Mouse (Mus musculus): Measurements from ENCODE around the gene Dhrs1. TPM values are rescaled to one million over a fixed set of nuclear protein-coding genes. Genes with fewer than 3 reads are reported as not detected.

Dhrs1 gene
- polyA plus RNA-seq, 1 experiment from 2014 or later: 83.3 TPM

GRCm38 (mm10) chr14:55701131-55701530 lies 44.4 kb downstream of the Dhrs1 start:
- Histone ChIP-seq H3K4me3 (no peak overlapping the region), H3K4me1 (peaks cover 10% of the 10 kb centered on the region), H3K36me3 (no peaks in the 10 kb centered on the region), H3K9me3 (no peaks in the 10 kb centered on the region), H3K27ac (no peak overlapping the region), H3K9ac (no peak overlapping the region), H3K4me2 (no peak overlapping the region), H3K27me3 (no peaks in the 10 kb centered on the region)
- WGBS: 64% methylated on average over 9 of the region's 9 CpGs
- no peak for ATAC-seq (ENCODE audit: insufficient number of reproducible peaks, low FRiP score, low TSS enrichment, low read depth)

DNA sequence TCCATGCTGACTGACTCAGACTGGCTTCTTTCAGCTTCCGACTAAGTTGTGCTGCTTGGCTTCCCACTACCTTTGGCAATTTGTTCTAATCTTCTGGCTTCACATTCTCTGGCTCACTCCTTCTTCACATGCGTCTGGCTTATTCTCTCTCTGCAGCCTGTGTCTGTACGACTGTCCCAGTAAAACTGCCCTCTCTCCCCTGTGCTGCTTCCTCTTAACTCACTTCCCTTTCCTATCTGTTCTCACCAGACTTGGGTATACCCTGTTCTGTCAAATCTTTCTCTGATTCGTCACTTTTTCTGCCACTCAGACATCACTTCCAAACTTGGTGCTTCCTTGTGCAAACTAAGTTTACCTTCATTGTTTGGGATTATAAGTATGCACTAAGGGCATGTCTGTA lies 48.3 kb downstream of the Dhrs1 start:
- 74% methylated on average over 4 of the region's 4 CpGs for WGBS

GRCm38 (mm10) chr14:55689433-55689832 lies 56.1 kb downstream of the Dhrs1 start:
- no peak for ATAC-seq (ENCODE audit: insufficient number of reproducible peaks, low FRiP score, low TSS enrichment, low read depth)
- Histone ChIP-seq H3K4me2 (no peak overlapping the region), H3K4me1 (no peaks in the 10 kb centered on the region), H3K36me3 (no peaks in the 10 kb centered on the region), H3K4me3 (no peak overlapping the region), H3K9ac (no peak overlapping the region), H3K27ac (no peak overlapping the region), H3K9me3 (no peaks in the 10 kb centered on the region), H3K27me3 (no peaks in the 10 kb centered on the region)
- WGBS: 73% methylated on average over 10 of the region's 10 CpGs

More for the DNA sequence above, 48.3 kb downstream of the Dhrs1 start:
- Histone ChIP-seq H3K9ac (no peak overlapping the region), H3K36me3 (no peaks in the 10 kb centered on the region), H3K27me3 (no peaks in the 10 kb centered on the region), H3K4me3 (no peak overlapping the region), H3K4me1 (no peaks in the 10 kb centered on the region), H3K4me2 (no peak overlapping the region), H3K9me3 (no peaks in the 10 kb centered on the region), H3K27ac (no peak overlapping the region)
- ATAC-seq (ENCODE audit: insufficient number of reproducible peaks, low FRiP score, low TSS enrichment, low read depth): no peak

Other genes starting within 250 kb of the Dhrs1 start
- 0.36 and 0.54 TPM in 2 replicates for gene Cpne6, start 235.2 kb downstream of the Dhrs1 start, polyA plus RNA-seq (2015; fragmentation: Nextera tagmentation; extraction: Ambion mirVana)
- gene Nrl, start 220.7 kb downstream of the Dhrs1 start, polyA plus RNA-seq (2015; fragmentation: Nextera tagmentation; extraction: Ambion mirVana): not detected in 2 replicates
- gene Pck2, start 205.4 kb downstream of the Dhrs1 start, polyA plus RNA-seq (2015; fragmentation: Nextera tagmentation; extraction: Ambion mirVana): 32.4 and 34.3 TPM in 2 replicates
- 50.0 and 50.1 TPM in 2 replicates for gene Dcaf11, start 185.7 kb downstream of the Dhrs1 start, polyA plus RNA-seq (2015; fragmentation: Nextera tagmentation; extraction: Ambion mirVana)
- gene A730061H03Rik, start 185.3 kb downstream of the Dhrs1 start, polyA plus RNA-seq (2015; fragmentation: Nextera tagmentation; extraction: Ambion mirVana): 1.3 and 1.4 TPM in 2 replicates
- 17.3 and 44.6 TPM in 2 replicates for gene Fitm1, start 170.1 kb downstream of the Dhrs1 start, polyA plus RNA-seq (2015; fragmentation: Nextera tagmentation; extraction: Ambion mirVana)
- gene Psme1, start 167.6 kb downstream of the Dhrs1 start, polyA plus RNA-seq (2015; fragmentation: Nextera tagmentation; extraction: Ambion mirVana): 141 and 148 TPM in 2 replicates
- 12.6 and 16.2 TPM in 2 replicates for gene Emc9, start 160.4 kb downstream of the Dhrs1 start, polyA plus RNA-seq (2015; fragmentation: Nextera tagmentation; extraction: Ambion mirVana)
- gene Psme2, start 154.6 kb downstream of the Dhrs1 start, polyA plus RNA-seq (2015; fragmentation: Nextera tagmentation; extraction: Ambion mirVana): 239 and 241 TPM in 2 replicates
- 20.0 and 20.6 TPM in 2 replicates for gene Rnf31, start 154.0 kb downstream of the Dhrs1 start, polyA plus RNA-seq (2015; fragmentation: Nextera tagmentation; extraction: Ambion mirVana)
- 13.2 and 13.7 TPM in 2 replicates for gene Irf9, start 142.1 kb downstream of the Dhrs1 start, polyA plus RNA-seq (2015; fragmentation: Nextera tagmentation; extraction: Ambion mirVana)
- gene Rec8, start 127.7 kb downstream of the Dhrs1 start, polyA plus RNA-seq (2015; fragmentation: Nextera tagmentation; extraction: Ambion mirVana): 3.3 TPM in 2 replicates
- 107 and 125 TPM in 2 replicates for gene Ipo4, start 109.7 kb downstream of the Dhrs1 start, polyA plus RNA-seq (2015; fragmentation: Nextera tagmentation; extraction: Ambion mirVana)
- 1.5 and 1.6 TPM in 2 replicates for gene Gm49378, start 107.8 kb downstream of the Dhrs1 start, polyA plus RNA-seq (2015; fragmentation: Nextera tagmentation; extraction: Ambion mirVana)
- 115 and 124 TPM in 2 replicates for gene Tm9sf1, start 101.9 kb downstream of the Dhrs1 start, polyA plus RNA-seq (2015; fragmentation: Nextera tagmentation; extraction: Ambion mirVana)
- 1.0 and 1.1 TPM in 2 replicates for gene Tssk4, start 95.5 kb downstream of the Dhrs1 start, polyA plus RNA-seq (2015; fragmentation: Nextera tagmentation; extraction: Ambion mirVana)
- 56.0 and 58.7 TPM in 2 replicates for gene Mdp1, start 85.2 kb downstream of the Dhrs1 start, polyA plus RNA-seq (2015; fragmentation: Nextera tagmentation; extraction: Ambion mirVana)
- gene Gmpr2, start 73.7 kb downstream of the Dhrs1 start, polyA plus RNA-seq (2015; fragmentation: Nextera tagmentation; extraction: Ambion mirVana): 61.0 and 61.1 TPM in 2 replicates
- 536 and 558 TPM in 2 replicates for gene Nedd8, start 73.6 kb downstream of the Dhrs1 start, polyA plus RNA-seq (2015; fragmentation: Nextera tagmentation; extraction: Ambion mirVana)
- 31.5 and 33.3 TPM in 2 replicates for gene Tinf2, start 63.9 kb downstream of the Dhrs1 start, polyA plus RNA-seq (2015; fragmentation: Nextera tagmentation; extraction: Ambion mirVana)
- 47.8 and 48.0 TPM in 2 replicates for gene Tgm1, start 31.8 kb downstream of the Dhrs1 start, polyA plus RNA-seq (2015; fragmentation: Nextera tagmentation; extraction: Ambion mirVana)
- gene Rabggta, start 23.4 kb downstream of the Dhrs1 start, polyA plus RNA-seq (2015; fragmentation: Nextera tagmentation; extraction: Ambion mirVana): 29.4 and 31.3 TPM in 2 replicates
- 27.9 and 31.9 TPM in 2 replicates for gene Nop9, start within 50 bp of the Dhrs1 start, polyA plus RNA-seq (2015; fragmentation: Nextera tagmentation; extraction: Ambion mirVana)
- gene Cideb, start 12.8 kb upstream of the Dhrs1 start, polyA plus RNA-seq (2015; fragmentation: Nextera tagmentation; extraction: Ambion mirVana): 0.58 and 0.74 TPM in 2 replicates
- 0.83 and 1.3 TPM in 2 replicates for gene Ltb4r2, start 15.7 kb upstream of the Dhrs1 start, polyA plus RNA-seq (2015; fragmentation: Nextera tagmentation; extraction: Ambion mirVana)
- gene Ltb4r1, start 20.3 kb upstream of the Dhrs1 start, polyA plus RNA-seq (2015; fragmentation: Nextera tagmentation; extraction: Ambion mirVana): 1.2 and 1.4 TPM in 2 replicates
- gene Adcy4, start 38.4 kb upstream of the Dhrs1 start, polyA plus RNA-seq (2015; fragmentation: Nextera tagmentation; extraction: Ambion mirVana): 16.8 and 21.3 TPM in 2 replicates
- 35.0 and 37.6 TPM in 2 replicates for gene Ripk3, start 43.2 kb upstream of the Dhrs1 start, polyA plus RNA-seq (2015; fragmentation: Nextera tagmentation; extraction: Ambion mirVana)
- 89.3 and 95.9 TPM in 2 replicates for gene Nfatc4, start 77.5 kb upstream of the Dhrs1 start, polyA plus RNA-seq (2015; fragmentation: Nextera tagmentation; extraction: Ambion mirVana)
- 21.6 and 25.5 TPM in 2 replicates for gene Nynrin, start 108.3 kb upstream of the Dhrs1 start, polyA plus RNA-seq (2015; fragmentation: Nextera tagmentation; extraction: Ambion mirVana)
- gene Cbln3, start 138.7 kb upstream of the Dhrs1 start, polyA plus RNA-seq (2015; fragmentation: Nextera tagmentation; extraction: Ambion mirVana): 0.24 and 0.46 TPM in 2 replicates
- gene Khnyn, start 139.3 kb upstream of the Dhrs1 start, polyA plus RNA-seq (2015; fragmentation: Nextera tagmentation; extraction: Ambion mirVana): 18.6 and 20.5 TPM in 2 replicates
- 87.1 and 91.0 TPM in 2 replicates for gene Sdr39u1, start 154.6 kb upstream of the Dhrs1 start, polyA plus RNA-seq (2015; fragmentation: Nextera tagmentation; extraction: Ambion mirVana)
- gene Cma1, start 199.0 kb upstream of the Dhrs1 start, polyA plus RNA-seq (2015; fragmentation: Nextera tagmentation; extraction: Ambion mirVana): 401 and 411 TPM in 2 replicates
- 1.00 and 1.0 TPM in 2 replicates for gene Cma2, start 205.3 kb upstream of the Dhrs1 start, polyA plus RNA-seq (2015; fragmentation: Nextera tagmentation; extraction: Ambion mirVana)

Measured in limb, embryonic 15.5 days (tissue).